Mouse (Mus musculus) mouse embryonic stem cell (cell line): ENCODE results near the gene Rps18.
"Not testable (repeated sequence)": the region's sequence is repeated elsewhere in the genome, so short reads cannot be mapped to it uniquely, and the experiment has no call there.

Source experiments
- in situ Hi-C, 2 experiments: fragments of 300-500 bp; cut with MboI; formaldehyde crosslinking; loops; 1 replicate in 1 of 2; 3 replicates in 1 of 2; pipeline ENCODE4 v1.14.3; 2019 to 2020; ENCODE audit warnings: low sequenced_read_pairs in 2 of 2, low pct_unique_long_range_greater_than_20kb in 1 of 2, mixed read lengths in 1 of 2; ENCODE audit not compliant: unreplicated experiment in 1 of 2

Gene Rps18

DNA sequence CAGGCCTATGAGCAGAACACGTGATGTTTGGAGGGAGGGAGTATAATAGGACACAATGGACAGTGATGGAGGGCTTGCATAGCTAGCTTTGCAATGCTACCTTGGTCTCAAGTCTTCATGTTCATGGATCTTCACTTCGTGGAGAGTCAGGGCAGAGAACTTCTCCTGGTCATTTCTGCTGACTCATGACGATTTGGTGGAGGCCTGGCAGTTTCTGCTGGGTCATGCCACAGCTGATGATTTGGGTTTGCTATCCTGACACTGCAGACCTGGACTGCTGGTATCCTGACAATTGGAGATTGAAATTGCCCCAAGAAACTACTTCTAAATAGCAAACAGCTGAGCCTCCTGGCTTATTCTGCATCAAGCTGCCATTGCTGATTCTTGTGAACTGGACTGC is 17.8 kb upstream of the Rps18 start:
- in situ Hi-C loops: no loop called here

DNA sequence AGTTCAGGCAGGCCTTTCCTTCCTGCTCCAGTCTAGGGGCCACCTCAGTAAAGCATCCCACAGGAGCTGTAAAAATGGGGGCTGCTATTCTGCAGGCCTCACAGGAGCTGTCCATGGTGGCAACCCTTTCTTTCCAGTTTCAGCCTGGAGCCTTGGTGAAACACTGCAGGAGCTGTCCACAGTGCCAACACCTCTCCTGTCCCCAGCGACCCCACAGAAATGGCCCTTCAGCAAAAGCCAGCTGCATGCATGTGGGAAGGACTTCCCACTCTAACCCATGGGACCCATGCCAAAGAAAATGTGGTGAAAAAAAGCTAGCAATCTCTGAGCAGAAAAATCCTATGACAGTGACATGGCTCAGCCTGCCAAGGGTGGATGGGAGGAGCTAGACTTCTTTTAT is 16.9 kb upstream of the Rps18 start:
- in situ Hi-C loops: no loop called here

DNA sequence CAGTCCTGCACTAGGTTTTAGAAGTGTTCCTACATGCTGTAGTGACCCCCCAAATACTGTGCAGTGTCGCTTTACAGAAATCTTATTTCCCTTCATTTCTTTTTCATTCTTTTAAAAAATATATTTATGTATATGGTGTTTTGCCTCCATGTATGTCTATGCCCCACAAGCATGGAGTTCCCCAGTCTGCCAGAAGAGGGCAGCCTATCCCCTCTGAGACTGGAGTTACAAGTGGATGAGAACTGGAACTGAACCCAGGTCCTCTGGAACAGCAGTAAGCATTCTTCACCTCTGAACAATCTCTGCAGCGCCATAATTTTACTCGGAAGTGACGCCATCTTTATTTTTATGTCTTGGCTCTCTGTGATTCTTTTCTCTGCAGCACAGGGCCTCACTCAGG is 13.6 kb upstream of the Rps18 start:
- in situ Hi-C loops: loop anchor here in 1 of 2 experiments (5.0 kb wide), 1 partner anchor 33 kb away; the partner anchor contains the start of gene H2-K1

DNA sequence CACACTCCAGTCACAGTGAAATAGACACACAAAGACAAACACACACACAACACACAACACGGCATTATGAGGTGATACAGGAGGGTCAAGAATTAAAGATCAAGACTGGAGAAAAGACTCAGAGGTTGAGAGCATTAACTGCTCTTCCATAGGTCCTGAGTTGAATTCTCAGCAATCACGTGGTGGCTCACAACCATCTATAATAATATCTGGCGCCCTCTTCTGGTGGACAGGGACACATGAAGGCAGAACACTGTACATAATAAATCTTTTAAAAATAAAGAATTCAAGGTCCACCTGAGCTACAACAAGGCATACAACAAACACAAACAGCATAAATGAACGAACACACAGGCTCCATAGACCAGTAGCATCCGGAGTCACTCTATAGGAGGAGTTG is 13.1 kb upstream of the Rps18 start:
- in situ Hi-C loops: loop anchor here in 1 of 2 experiments (5.0 kb wide), 1 partner anchor 33 kb away; the partner anchor contains the start of gene H2-K1

DNA sequence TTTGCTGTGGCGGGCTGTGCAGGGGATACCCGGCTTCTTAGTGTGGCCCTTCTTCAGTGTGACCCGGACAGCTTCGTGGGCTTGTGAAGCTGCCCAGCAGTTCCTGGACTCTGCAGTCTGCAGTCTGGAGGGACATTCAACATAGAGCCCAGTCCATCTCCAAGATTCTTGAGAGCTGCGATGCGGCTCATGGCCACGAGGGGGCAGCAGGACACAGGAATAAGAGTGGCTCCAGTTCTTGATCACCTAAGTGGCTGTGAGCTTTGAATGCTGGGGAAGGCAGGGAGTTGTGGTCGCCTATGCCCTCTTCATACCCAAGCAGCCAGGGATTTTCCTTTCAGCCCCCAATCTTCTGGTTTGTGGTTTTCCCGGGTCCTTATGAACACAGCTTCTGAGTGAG is 12.7 kb upstream of the Rps18 start:
- in situ Hi-C loops: loop anchor here in 1 of 2 experiments (5.0 kb wide), 1 partner anchor 34 kb away; the partner anchor contains the start of gene H2-K1

DNA sequence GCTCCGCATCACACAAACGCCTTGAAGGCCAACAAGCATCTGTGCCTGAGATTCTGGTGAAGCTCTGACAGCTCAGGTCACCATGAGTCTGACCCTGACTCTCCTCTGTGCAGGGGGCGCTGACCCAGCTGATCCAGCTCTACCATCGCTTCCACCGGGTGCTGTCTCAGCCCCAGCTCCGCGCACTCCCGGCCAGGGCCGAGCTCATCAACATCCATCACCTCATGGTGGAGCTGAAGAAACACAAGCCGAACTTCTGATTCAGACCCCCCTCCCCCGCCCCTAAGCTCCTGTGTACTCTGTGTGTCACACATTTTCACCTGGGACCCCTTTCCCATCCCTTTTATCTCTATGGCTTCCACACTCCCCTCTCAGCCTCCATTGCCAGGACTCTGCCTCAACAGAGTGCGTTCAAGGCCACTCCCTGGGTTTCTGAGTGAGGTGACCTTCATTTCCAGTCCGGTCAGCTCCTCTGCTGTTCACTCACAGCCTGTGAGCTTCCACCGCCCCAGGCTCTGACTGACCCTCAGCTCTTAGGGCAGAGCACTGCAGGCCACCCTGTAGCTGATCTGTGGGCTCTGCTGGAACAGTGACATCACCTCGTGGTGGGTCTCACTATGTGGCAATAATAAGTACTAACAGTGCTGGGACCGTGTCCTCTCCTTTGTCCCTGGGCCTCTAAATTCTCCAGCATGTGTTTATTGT is 10.2 kb upstream of the Rps18 start:
- in situ Hi-C loops: loop anchor here in 1 of 2 experiments (5.0 kb wide), 1 partner anchor 36 kb away; the partner anchor contains the start of gene H2-K1

DNA sequence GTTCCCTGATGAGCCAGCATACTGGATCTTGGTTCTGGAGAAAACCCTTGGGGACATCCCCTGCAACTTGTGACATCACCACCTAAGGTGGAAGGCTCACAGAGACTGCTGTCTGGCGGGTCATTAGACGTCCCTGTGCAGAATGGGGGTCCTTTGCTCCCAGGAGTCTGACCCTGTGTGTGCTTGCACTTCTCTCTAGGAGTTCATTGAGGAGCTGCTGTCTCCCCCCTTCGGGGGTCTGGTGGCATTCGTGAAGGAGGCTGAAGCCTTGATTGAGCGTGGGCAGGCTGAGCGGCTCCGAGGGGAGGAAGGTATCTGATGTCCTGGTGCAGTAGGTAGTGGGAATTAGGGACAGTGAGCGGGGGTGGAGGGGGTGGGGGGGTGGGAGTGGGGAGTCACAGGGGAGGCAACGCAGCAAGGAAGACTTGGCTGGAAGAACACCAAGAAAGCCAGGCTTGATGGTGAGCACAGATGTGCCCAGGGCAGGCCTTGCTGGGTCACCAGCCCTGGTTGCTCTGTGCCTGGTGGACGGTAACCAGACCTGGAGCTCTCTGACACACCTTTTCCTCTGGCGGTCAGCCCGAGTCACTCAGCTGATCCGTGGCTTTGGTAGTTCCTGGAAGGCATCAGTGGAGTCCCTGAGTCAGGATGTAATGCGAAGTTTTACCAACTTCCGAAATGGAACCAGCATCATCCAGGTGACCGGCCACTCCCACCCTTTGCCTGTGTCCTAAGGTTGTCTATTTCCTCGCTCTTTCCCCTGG is 9.5 kb upstream of the Rps18 start:
- in situ Hi-C loops: loop anchor here in 1 of 2 experiments (5.0 kb wide), 1 partner anchor 37 kb away; the partner anchor contains the start of gene H2-K1

DNA sequence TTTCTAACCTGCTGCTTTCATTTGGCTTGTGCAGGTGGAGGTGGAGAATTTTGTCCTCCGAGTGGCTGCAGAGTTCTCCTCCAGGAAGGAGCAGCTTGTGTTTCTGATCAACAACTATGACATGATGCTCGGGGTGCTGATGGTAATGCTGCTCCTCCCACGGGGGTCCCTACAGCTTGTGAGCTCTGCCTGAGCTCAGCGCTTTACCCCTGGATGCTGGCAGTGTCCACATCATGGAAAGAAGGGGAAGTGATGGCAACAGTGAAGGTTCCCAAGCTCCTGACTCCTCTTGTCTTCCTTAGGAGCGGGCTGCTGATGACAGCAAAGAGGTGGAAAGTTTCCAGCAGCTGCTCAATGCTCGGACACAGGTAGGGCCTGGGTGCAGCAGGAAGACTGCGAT is 7.1 kb upstream of the Rps18 start:
- in situ Hi-C loops: no loop called here

DNA sequence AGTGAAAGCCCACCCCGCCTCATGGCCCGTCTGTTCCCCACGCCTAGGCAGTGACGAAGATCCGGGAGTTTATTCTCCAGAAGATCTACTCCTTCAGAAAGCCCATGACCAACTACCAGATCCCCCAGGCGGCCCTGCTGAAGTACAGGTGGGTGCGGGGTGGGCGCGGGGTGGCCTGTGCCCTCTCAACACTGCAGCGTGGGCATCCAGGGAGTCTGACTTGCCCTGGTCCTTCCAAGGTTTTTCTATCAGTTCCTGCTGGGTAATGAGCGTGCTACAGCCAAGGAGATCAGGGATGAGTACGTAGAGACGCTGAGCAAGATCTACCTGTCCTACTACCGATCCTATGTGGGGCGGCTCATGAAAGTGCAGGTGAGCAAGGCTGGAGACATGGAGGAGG is 4.1 kb upstream of the Rps18 start:
- in situ Hi-C loops: no loop called here

DNA sequence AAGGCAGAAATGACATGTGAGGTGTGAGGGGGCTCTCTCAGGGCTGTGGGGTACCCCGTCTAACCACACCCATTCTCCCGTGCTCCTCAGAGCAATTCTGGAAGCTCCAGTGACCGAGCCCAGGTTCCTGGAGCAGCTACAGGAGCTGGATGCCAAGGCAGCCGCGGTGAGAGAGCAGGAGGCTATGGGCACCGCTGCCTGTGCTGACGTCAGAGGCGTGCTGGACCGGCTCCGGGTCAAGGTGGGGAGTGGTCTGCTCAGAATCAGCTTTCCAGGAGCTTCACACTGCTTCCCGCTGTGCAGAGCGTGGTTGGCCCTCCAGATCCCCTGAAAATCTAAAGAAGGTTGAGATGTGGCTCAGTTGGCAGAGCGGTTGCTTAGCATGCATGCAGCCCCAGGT is 3.3 kb upstream of the Rps18 start:
- in situ Hi-C loops: no loop called here

DNA sequence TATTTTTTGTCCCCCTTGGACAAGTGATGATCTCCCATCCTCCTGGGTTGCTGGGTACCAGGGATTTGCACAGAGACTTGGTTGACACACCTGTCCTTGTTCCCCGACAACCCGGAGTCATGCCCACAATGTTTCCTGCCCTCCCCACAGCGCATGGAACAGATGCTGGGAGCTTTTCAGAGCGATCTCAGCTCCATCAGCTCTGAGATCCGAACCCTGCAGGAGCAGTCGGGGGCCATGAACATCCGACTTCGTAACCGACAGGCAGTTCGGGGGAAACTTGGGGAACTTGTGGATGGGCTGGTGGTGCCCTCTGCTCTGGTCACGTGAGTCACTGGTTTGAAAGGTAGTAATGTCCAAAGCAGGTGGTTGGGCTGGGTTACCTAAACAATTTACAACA is 2.6 kb upstream of the Rps18 start:
- in situ Hi-C loops: no loop called here

DNA sequence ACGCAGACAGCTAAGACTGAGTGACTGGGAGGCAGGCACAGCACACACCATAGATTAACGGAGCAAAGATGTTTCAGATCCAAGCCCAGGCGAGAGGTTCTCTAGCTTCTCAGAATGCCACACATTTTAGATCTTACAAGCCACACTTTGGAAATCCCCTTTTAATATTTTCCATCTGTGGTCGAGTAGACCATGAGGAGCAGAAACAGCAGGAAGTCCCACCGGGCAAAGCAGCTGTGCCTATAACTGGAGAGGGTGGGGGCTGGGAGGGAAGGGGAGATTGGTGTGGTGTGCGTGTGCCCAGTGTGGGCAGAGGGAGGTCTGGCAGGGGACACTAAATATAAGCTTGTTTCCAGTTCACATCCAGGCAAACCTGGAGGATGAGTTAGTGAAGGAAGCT is 1.7 kb upstream of the Rps18 start:
- in situ Hi-C loops: no loop called here

DNA sequence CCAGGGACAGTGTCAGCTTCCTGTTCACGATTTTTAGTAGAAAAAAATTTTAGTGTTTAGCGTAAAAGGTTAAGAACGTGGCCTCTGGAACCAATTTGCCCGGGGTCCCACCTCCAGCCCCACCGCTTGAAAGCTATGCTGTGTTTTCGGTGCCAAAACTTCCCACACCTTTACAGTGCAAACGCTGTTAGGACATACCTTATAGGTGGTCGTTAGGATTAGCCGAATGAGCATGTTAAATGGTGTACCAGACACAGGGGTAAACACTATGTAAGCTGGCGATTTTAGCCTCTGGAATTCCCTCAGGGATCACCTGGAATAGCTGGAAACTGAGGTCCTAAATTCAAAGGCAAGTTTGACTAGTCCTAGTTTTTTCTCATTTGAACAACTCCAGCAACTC is 535 bp upstream of the Rps18 start:
- in situ Hi-C loops: no loop called here

DNA sequence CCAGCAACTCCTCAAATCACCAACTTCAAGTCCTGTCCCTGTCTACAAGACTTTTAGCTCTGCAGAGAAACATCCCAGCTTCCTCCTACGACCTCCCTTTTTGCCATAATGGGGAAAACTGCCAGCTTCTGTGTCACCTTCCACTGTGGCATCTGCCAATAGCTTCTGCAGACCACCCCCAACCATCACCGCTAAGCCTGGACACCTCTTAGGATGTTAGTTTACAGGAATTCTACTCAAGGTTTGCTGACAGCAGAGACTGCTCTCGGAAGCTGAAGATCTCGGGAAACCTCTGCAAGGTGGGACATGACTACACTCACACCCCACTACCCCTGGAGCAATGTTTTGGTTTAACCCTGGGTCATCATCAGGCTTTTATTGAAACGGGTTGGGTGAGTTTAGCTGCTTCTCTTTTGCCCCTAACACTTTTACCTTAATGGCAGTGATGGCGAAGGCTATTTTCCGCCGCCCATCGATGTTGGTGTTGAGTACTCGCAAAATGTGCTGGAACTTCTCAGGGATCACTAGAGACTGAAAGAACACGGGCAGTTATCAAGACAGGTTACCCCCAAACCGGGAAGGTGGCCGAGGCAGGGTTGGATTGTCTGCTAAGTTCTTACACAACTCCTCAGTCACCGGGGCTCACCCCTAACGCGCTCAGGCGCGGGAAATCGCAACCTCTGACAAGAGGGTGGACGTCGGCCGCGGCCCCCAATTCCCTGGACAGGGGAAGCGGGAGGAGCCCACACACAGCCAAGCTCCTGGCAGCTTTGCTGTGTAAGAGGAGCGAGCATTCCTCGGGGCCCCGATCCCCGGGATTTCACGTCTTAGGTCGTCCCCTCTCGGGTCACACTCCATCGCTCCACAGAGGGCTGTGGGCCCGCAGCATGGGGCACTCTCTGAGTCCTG is 901 bp downstream of the Rps18 start:
- in situ Hi-C loops: no loop called here

DNA sequence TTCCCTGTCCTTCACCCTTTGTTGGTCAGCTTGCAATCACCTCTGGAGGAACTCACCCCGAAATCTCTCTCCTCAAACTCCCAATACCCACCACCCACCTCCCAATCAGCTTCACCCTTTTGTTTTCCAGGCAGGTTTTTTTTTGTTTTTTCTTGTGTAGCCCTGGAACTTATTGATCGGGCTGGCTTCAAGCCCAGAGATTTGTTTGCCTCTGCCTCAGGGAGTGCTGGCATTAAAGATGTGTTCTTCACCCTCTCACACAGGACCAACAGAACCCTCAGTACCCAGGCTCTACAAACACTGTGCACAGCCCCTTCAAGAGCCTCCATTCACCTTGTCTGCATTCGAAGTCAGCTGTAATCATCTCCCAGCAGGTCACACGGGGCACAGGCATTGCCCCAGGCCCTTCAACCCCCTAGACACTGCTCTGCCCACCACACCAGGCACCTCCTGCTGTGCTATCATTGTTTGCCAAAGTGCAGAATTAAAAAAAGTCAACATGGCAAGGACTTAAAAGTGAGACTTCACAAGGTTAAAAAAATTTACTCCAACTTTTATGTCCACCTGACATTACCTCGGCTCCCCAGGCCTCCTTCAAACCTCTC is 1.7 kb downstream of the Rps18 start:
- in situ Hi-C loops: no loop called here

DNA sequence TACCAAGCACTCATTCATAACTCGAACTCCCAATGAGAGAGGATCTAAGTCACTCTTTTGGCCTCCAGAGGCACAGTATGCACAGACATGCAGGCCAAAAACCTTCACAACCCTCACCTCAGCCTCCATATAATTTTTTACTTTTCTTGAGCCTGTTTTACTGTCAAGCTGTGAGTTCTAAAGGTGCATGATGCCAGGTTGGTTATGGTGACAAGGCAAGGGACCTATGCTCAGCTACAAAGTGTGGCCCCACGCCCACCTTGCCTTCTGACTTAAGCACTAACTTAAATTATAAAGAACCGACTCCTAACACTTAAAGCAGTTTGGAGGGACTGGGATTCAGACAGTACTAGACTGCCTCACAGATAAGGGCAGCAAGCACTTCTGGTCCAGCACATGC is 2.5 kb downstream of the Rps18 start:
- in situ Hi-C loops: no loop called here

DNA sequence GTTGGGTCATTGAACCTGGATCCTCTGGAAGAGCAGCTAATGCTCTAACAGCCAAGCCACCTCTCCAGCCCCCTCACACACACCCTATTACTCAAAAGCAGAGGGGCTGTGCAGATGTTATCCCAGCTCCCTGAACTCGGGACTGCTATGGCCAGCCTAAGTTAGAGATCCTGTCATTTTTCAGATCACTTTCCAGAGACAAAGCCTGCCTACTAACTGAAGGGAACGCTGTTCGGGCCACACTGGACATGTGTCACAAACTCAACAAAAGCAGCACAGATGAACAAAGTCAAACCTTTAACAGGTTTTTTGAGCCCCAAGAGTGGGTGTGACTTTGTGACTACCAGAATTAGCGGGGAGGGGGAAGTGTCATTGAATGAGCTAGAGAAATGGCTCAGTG is 2.9 kb downstream of the Rps18 start:
- in situ Hi-C loops: no loop called here

DNA sequence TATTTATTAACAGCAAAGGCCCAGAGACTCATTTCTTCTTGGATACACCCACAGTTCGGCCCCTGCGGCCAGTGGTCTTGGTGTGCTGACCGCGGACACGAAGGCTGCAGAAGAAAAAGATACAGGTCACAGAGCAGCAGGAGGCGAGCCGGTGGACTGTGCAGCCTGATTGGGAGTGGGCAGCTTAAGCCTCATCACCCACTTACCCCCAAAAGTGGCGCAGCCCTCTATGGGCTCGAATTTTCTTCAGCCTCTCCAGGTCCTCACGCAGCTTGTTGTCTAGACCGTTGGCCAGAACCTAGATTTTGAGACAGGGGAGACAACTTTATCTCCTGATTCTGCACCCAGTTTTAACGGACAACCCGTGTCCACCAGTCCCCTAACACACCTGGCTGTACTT is 3.8 kb downstream of the Rps18 start:
- in situ Hi-C loops: not testable (repeated sequence)
